Mouse (Mus musculus) kidney, postnatal 0 days (tissue): Measurements from ENCODE around the gene Ipo5. TPM values are rescaled to one million over a fixed set of nuclear protein-coding genes. Genes with fewer than 3 reads are reported as not detected.

Source experiments
- ATAC-seq: fragments of 200-750 bp; cut with Nextera tagmentation; replicated peaks from 2 replicates; pipeline ENCODE4 v1.8.0; 2017; ENCODE audit warnings: low read depth, moderate number of reproducible peaks, moderate TSS enrichment, moderate library complexity; ENCODE audit not compliant: low FRiP score
- DNase-seq: peaks from one replicate; pipeline ENCODE4 v3.0.0-alpha.2; 2016; ENCODE audit warnings: low spot score
- H3K27ac ChIP-seq: fragments of 300-500 bp; sonication (generic); 2 replicates; pipeline ENCODE4 v1.5.1; 2014; ENCODE audit warnings: mild to moderate bottlenecking
- H3K27me3 ChIP-seq: fragments of 300-500 bp; sonication (generic); 2 replicates; pipeline ENCODE4 v1.6.1; 2014; ENCODE audit warnings: low read length, mixed read lengths; ENCODE audit not compliant: insufficient read depth
- H3K36me3 ChIP-seq: fragments of 300-500 bp; sonication (generic); 2 replicates; pipeline ENCODE4 v1.6.1; 2014; ENCODE audit warnings: low read length, mixed read lengths; ENCODE audit not compliant: insufficient read depth
- H3K4me1 ChIP-seq: fragments of 300-500 bp; sonication (generic); replicated peaks from 2 replicates; pipeline ENCODE4 v1.6.1; 2014; ENCODE audit warnings: antibody characterized with exemption, low read length, mixed read lengths; ENCODE audit not compliant: insufficient read depth
- H3K4me2 ChIP-seq: fragments of 300-500 bp; sonication (generic); 2 replicates; pipeline ENCODE4 v1.6.1; 2014; ENCODE audit warnings: mild to moderate bottlenecking, low read length, moderate library complexity, mixed read lengths
- H3K4me3 ChIP-seq: fragments of 300-500 bp; sonication (generic); replicated peaks from 2 replicates; pipeline ENCODE4 v1.5.1; 2014; ENCODE audit warnings: low read depth, low read length
- H3K9ac ChIP-seq: fragments of 300-500 bp; sonication (generic); 2 replicates; pipeline ENCODE4 v1.6.1; 2014; ENCODE audit warnings: low read depth, low read length
- H3K9me3 ChIP-seq: fragments of 300-500 bp; sonication (generic); replicated peaks from 2 replicates; pipeline ENCODE4 v1.6.1; 2016; ENCODE audit warnings: low read length, inconsistent platforms, mixed read lengths
- CTCF ChIP-seq: IDR thresholded peaks from 2 replicates; pipeline ENCODE4 v1.5.1; 2016; ENCODE audit warnings: antibody characterized with exemption, low read depth, mild to moderate bottlenecking, moderate library complexity
- WGBS: fragments of 180-500 bp; shearing (Covaris S2); extraction: QIAGEN DNeasy Blood & Tissue Kit; methylation state at CpG from one replicate; pipeline ENCODE4 v1.1.7; 2014; 5-methylcytosine and 5-hydroxymethylcytosine counted together
- polyA plus RNA-seq: library from polyadenylated mRNA; unstranded; fragments of >200 nt; fragmentation: Nextera tagmentation; extraction: Ambion mirVana; gene quantifications from 2 replicates; pipeline ENCODE4 v1.2.1, GENCODE M21; 2015

The Ipo5 gene
- polyA plus RNA-seq, 1 experiment from 2014 or later: 49.8 TPM

DNA sequence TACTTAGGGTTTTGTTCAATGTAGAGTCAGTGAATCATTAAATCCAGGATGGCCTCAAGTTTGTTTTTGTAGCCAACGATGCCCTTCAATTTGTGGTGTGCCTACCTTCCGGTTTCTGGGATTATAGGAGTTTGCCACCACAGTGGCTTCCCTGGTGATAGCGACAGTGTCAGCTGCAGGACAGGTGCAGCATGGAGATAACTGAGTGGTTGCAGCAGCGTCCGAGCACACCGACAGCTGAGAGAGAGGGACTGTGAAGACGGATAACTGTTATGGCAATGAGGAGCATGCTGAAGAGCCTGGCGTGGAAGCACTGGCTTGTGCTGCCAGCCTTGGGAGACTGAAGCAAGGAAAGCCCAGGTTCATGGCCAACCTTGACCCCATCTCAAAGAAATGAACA lies 22.6 kb downstream of the Ipo5 start:
- 85% methylated on average over 8 of the region's 8 CpGs for WGBS
- peaks cover 51% of the 10 kb centered on the region for H3K36me3 ChIP-seq

DNA sequence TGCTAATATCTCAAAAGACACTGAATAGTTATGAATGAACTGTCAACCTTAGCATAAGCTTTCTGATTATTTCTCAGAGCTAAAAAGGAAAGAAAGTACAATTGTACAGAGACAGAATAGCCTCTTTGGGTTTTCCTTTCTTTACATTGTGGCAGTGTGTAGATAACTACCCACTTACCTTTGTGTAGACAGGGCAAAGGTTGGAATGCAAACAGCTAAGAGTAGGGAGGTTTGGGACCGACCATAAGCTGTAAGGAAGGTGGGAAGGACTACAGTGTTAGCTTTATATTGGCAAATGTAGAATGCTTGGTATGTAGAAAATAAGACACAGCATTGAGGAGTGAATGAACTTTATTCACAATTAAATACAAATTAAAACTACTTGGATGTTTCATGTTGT lies 26.1 kb downstream of the Ipo5 start:
- 75% methylated on average over 1 of the region's 1 CpGs for WGBS
- no peak for ATAC-seq
- H3K27ac ChIP-seq: no peak overlapping the region
- H3K4me1 ChIP-seq: no peaks in the 10 kb centered on the region
- H3K27me3 ChIP-seq: no peaks in the 10 kb centered on the region
- peaks cover 62% of the 10 kb centered on the region for H3K36me3 ChIP-seq
- H3K9me3 ChIP-seq: no peaks in the 10 kb centered on the region
- no peak overlapping the region for H3K4me3 ChIP-seq
- DNase-seq: no peak
- no peak overlapping the region for H3K4me2 ChIP-seq
- H3K9ac ChIP-seq: no peak overlapping the region
- no peak for TF ChIP-seq CTCF

More for the DNA sequence above, 22.6 kb downstream of the Ipo5 start:
- DNase-seq: no peak
- Histone ChIP-seq H3K27ac (no peak overlapping the region), H3K4me2 (no peak overlapping the region), H3K9ac (no peak overlapping the region), H3K9me3 (no peaks in the 10 kb centered on the region), H3K4me1 (no peaks in the 10 kb centered on the region), H3K27me3 (no peaks in the 10 kb centered on the region), H3K4me3 (no peak overlapping the region)
- TF ChIP-seq CTCF: no peak
- ATAC-seq: no peak

DNA sequence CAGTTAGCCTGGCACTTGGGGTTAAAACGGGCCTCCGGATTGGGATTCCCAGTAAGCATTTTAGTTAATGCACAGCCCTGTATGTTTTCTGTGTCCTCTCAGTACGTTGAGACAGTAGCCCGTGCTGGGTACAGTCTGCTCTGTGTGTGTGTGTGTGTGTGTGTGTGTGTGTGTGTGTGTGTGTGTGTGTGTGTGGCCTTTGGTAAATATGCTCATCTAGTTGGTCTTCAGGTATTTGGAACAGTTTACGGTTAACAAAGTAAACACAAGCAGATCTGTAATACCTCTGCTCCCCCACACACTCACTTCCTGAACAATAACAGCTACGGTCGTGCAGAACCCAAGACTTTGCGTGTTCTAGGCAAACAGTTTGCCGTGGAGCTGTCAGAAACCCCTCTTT lies 31.8 kb downstream of the Ipo5 start:
- DNase-seq: no peak
- ATAC-seq: no peak
- WGBS: 61% methylated on average over 9 of the region's 9 CpGs
- H3K27ac ChIP-seq: no peak overlapping the region
- H3K9me3 ChIP-seq: no peaks in the 10 kb centered on the region
- no peak for TF ChIP-seq CTCF
- H3K36me3 ChIP-seq: peaks cover 57% of the 10 kb centered on the region
- no peak overlapping the region for H3K4me3 ChIP-seq
- H3K4me2 ChIP-seq: no peak overlapping the region
- no peaks in the 10 kb centered on the region for H3K4me1 ChIP-seq
- no peak overlapping the region for H3K9ac ChIP-seq
- no peaks in the 10 kb centered on the region for H3K27me3 ChIP-seq

DNA sequence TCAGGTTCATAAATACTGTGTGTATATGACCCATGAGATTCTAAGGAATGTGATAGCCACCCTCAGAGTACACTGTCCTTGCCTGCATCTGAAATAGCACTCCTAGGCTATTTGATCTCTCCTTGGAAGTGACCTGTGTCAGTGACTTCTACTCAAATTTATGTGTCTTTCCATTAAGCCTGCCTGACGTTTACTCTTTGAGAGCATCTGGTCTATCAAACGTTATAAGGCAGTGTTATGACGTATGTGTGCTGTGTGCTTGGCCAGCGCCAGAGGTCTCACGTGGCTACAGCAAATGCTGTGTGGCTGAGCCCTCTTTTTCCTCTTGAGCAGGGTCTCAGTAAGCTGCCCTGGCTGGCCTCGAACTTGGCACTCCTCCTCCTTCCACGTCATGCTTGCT lies 34.1 kb downstream of the Ipo5 start:
- no peaks in the 10 kb centered on the region for H3K4me1 ChIP-seq
- ATAC-seq (peak; percentile 53; the same call in 1 of the 2 replicates), DNase-seq (peak; percentile 76)
- peaks cover 53% of the 10 kb centered on the region for H3K36me3 ChIP-seq
- no peak overlapping the region for H3K4me3 ChIP-seq
- WGBS: 31% methylated on average over 7 of the region's 7 CpGs
- TF ChIP-seq CTCF: no peak
- no peak overlapping the region for H3K4me2 ChIP-seq
- no peak overlapping the region for H3K9ac ChIP-seq
- no peaks in the 10 kb centered on the region for H3K27me3 ChIP-seq
- no peaks in the 10 kb centered on the region for H3K9me3 ChIP-seq
- H3K27ac ChIP-seq: no peak overlapping the region

DNA sequence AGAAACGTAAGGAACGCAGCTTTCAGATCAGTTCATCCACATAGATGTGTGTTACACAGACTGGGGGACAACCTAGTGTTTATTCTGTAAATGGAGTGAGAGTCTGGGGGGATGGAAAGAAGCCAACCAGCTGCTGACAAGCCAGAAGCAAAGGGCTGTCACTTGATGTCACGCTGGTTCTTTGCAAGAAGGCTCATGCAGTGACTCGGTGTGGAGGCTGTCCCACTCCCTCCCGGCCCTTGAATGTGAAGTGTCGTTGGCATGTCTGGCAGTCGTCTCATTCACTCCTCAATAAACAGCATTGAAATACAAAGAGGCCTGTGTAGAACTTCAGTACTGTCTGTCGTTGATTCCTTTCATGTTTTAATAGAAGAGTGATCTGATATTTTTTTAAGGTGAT lies 36.1 kb downstream of the Ipo5 start:
- Histone ChIP-seq H3K4me1 (no peaks in the 10 kb centered on the region), H3K9me3 (no peaks in the 10 kb centered on the region), H3K36me3 (peaks cover 40% of the 10 kb centered on the region), H3K4me2 (no peak overlapping the region), H3K27ac (no peak overlapping the region), H3K4me3 (no peak overlapping the region), H3K27me3 (no peaks in the 10 kb centered on the region), H3K9ac (no peak overlapping the region)
- DNase-seq (no peak), ATAC-seq (no peak)
- WGBS: 69% methylated on average over 8 of the region's 8 CpGs
- TF ChIP-seq CTCF: no peak

DNA sequence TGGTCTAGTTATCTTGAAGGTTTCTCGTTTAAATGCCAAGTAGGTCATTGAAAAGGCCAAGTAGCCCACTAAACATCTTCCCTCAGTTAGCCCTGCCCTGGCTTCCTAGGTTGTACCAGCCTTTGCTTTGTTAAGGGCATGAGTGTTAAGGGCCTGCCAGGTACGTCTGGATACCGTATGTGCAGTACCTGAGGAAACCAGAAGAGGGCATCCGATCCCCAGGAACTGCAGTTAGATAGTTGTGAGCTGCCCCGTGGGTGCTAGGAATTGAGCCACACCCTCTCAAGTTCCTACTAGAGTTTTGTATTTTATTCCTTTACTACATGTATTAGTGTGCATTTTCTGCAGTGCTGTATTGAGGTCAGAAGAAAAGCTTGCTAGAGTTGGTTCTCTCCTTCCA lies 38.0 kb downstream of the Ipo5 start:
- ATAC-seq: no peak
- H3K9ac ChIP-seq: no peak overlapping the region
- H3K36me3 ChIP-seq: peaks cover 33% of the 10 kb centered on the region
- peak; percentile 27; the same call in 1 of the 2 replicates for TF ChIP-seq CTCF
- H3K27me3 ChIP-seq: no peaks in the 10 kb centered on the region
- WGBS: 95% methylated on average over 5 of the region's 5 CpGs
- H3K4me3 ChIP-seq: no peak overlapping the region
- no peak overlapping the region for H3K4me2 ChIP-seq
- no peak overlapping the region for H3K27ac ChIP-seq
- DNase-seq: no peak
- no peaks in the 10 kb centered on the region for H3K9me3 ChIP-seq
- H3K4me1 ChIP-seq: no peaks in the 10 kb centered on the region

DNA sequence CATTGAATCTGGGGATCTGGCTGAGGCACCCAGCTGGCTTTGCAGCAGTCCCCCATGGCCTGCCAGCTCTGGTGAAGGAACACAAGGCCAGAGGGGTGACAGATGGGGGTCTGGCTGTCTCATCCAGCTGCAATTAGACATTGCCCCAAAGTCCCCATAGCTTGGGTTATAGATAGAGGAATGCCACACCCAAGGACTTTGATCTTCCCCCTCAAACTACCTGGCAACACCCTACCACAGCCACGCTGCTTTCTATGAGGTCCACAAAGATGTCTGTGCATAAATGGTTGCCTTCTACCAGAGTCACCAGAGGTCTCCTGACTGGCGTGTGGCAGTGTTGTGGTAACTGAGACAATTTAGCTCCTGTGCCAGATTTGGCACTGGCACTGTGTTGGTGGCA lies 39.0 kb downstream of the Ipo5 start:
- Histone ChIP-seq H3K9ac (no peak overlapping the region), H3K4me2 (no peak overlapping the region)

More for the DNA sequence above, 39.0 kb downstream of the Ipo5 start:
- 90% methylated on average over 2 of the region's 2 CpGs for WGBS
- DNase-seq: no peak
- no peak for ATAC-seq
- Histone ChIP-seq H3K4me1 (no peaks in the 10 kb centered on the region), H3K9me3 (no peaks in the 10 kb centered on the region), H3K4me3 (no peak overlapping the region), H3K27ac (no peak overlapping the region), H3K36me3 (peaks cover 24% of the 10 kb centered on the region), H3K27me3 (no peaks in the 10 kb centered on the region)
- TF ChIP-seq CTCF: no peak
